Mouse (Mus musculus) kidney, postnatal 25 days (tissue): ENCODE data around the gene Cyp2s1.
A peak's percentile ranks its signal among the peaks of the same experiment; 100 is the strongest.
"Not testable (repeated sequence)": the region's sequence is repeated elsewhere in the genome, so short reads cannot be mapped to it uniquely, and the experiment has no call there.

Experiments
- DNase-seq, 2 experiments: peaks; one replicate each; pipeline ENCODE4 v3.0.0; 2021; ENCODE audit warnings: mixed read lengths in 2 of 2

Gene Cyp2s1

GRCm38 (mm10) chr7:25805631-25806343 lies 10.9 kb downstream of the Cyp2s1 start:
- peak; percentile 63 to 82 for DNase-seq

- DNase-seq: no peak
These were observed 11.9 kb downstream of the Cyp2s1 start for GRCm38 (mm10) chr7:25804792-25805191.

GRCm38 (mm10) chr7:25803460-25803859 lies 13.3 kb downstream of the Cyp2s1 start:
- DNase-seq: no peak

- peak; percentile 74 to 81 for DNase-seq
These were observed 14.2 kb downstream of the Cyp2s1 start for GRCm38 (mm10) chr7:25802241-25803125.

GRCm38 (mm10) chr7:25801031-25801430 lies 15.7 kb downstream of the Cyp2s1 start:
- no peak for DNase-seq

GRCm38 (mm10) chr7:25799369-25799768 lies 17.3 kb downstream of the Cyp2s1 start:
- no peak for DNase-seq

GRCm38 (mm10) chr7:25798540-25798939 lies 18.2 kb downstream of the Cyp2s1 start:
- no peak for DNase-seq

GRCm38 (mm10) chr7:25794775-25795174 lies 21.9 kb downstream of the Cyp2s1 start:
- DNase-seq: no peak

GRCm38 (mm10) chr7:25793679-25794078 lies 23.0 kb downstream of the Cyp2s1 start:
- peak; percentile 46 to 58 for DNase-seq

GRCm38 (mm10) chr7:25792966-25793365 lies 23.7 kb downstream of the Cyp2s1 start:
- not testable (repeated sequence) for DNase-seq

- no peak for DNase-seq
These were observed 26.1 kb downstream of the Cyp2s1 start for GRCm38 (mm10) chr7:25790615-25791014.

GRCm38 (mm10) chr7:25789129-25789440 lies 27.6 kb downstream of the Cyp2s1 start:
- no peak for DNase-seq

GRCm38 (mm10) chr7:25788220-25789128 lies 28.2 kb downstream of the Cyp2s1 start, which contains the start of gene Axl:
Axl (minus strand) TSS chr7:25788705.
- DNase-seq: peak; percentile 61 to 81

GRCm38 (mm10) chr7:25787456-25788219 lies 29.1 kb downstream of the Cyp2s1 start:
- DNase-seq: no peak

- DNase-seq: no peak
These were observed 29.7 kb downstream of the Cyp2s1 start for GRCm38 (mm10) chr7:25786974-25787373.

- DNase-seq: no peak
These were observed 31.0 kb downstream of the Cyp2s1 start for GRCm38 (mm10) chr7:25785752-25786151.

GRCm38 (mm10) chr7:25784808-25785207 lies 31.9 kb downstream of the Cyp2s1 start:
- DNase-seq: no peak

GRCm38 (mm10) chr7:25783746-25784145 lies 33.0 kb downstream of the Cyp2s1 start:
- no peak for DNase-seq

GRCm38 (mm10) chr7:25782744-25783143 lies 34.0 kb downstream of the Cyp2s1 start:
- DNase-seq: no peak

- no peak for DNase-seq
These were observed 34.6 kb downstream of the Cyp2s1 start for GRCm38 (mm10) chr7:25781937-25782610.

- peak; percentile 15 to 61 for DNase-seq
These were observed 35.3 kb downstream of the Cyp2s1 start for GRCm38 (mm10) chr7:25781321-25781936.
